Mouse (Mus musculus): ENCODE measurements around the gene Plekhj1.

The Plekhj1 gene

GRCm38 (mm10) chr10:80804340-80804739 is 5.9 kb upstream of the Plekhj1 start:
- peak; percentile 68 for DNase-seq

- no peak for DNase-seq
These were observed 4.6 kb upstream of the Plekhj1 start for GRCm38 (mm10) chr10:80802996-80803395.

- no peak for DNase-seq
These were observed 3.9 kb upstream of the Plekhj1 start for GRCm38 (mm10) chr10:80802204-80802912.

GRCm38 (mm10) chr10:80799070-80799566 is 692 bp upstream of the Plekhj1 start:
- DNase-seq = no peak

- DNase-seq = peak; percentile 32
These were observed 958 bp downstream of the Plekhj1 start for GRCm38 (mm10) chr10:80797186-80798149.

GRCm38 (mm10) chr10:80796307-80796848 is 2.0 kb downstream of the Plekhj1 start:
- peak; percentile 66 for DNase-seq

- DNase-seq = peak; percentile 50
These were observed 3.7 kb downstream of the Plekhj1 start for GRCm38 (mm10) chr10:80794750-80795149.

GRCm38 (mm10) chr10:80793803-80794202 is 4.6 kb downstream of the Plekhj1 start:
- peak; percentile 70 for DNase-seq

GRCm38 (mm10) chr10:80793033-80793784 is 5.2 kb downstream of the Plekhj1 start:
- peak; percentile 81 for DNase-seq

- peak; percentile 89 for DNase-seq
These were observed 6.0 kb downstream of the Plekhj1 start for GRCm38 (mm10) chr10:80792175-80793032.

- no peak for DNase-seq
These were observed 6.8 kb downstream of the Plekhj1 start for GRCm38 (mm10) chr10:80791476-80792174.

- peak; percentile 45 for DNase-seq
These were observed 7.5 kb downstream of the Plekhj1 start for GRCm38 (mm10) chr10:80790761-80791404.

GRCm38 (mm10) chr10:80787517-80787916 is 10.9 kb downstream of the Plekhj1 start:
- peak; percentile 25 for DNase-seq

GRCm38 (mm10) chr10:80785963-80786362 is 12.5 kb downstream of the Plekhj1 start:
- DNase-seq = peak; percentile 47

GRCm38 (mm10) chr10:80784871-80785270 is 13.6 kb downstream of the Plekhj1 start:
- DNase-seq = no peak

- no peak for DNase-seq
These were observed 14.1 kb downstream of the Plekhj1 start for GRCm38 (mm10) chr10:80784302-80784701.

GRCm38 (mm10) chr10:80779565-80779964 is 18.9 kb downstream of the Plekhj1 start:
- no peak for DNase-seq

GRCm38 (mm10) chr10:80777123-80777522 is 21.3 kb downstream of the Plekhj1 start:
- DNase-seq = peak; percentile 74

GRCm38 (mm10) chr10:80776358-80776869 is 22.0 kb downstream of the Plekhj1 start:
- DNase-seq = no peak

GRCm38 (mm10) chr10:80775731-80776130 is 22.7 kb downstream of the Plekhj1 start:
- DNase-seq = peak; percentile 90

Measured in cerebellum, adult 9-11 months (tissue).